Mouse (Mus musculus): ENCODE measurements at regions not wholly inside any gene's neighbourhood (a gene's known extent, or its start where the extent isn't known, plus 50 kb on each side); places are given as distances from the start of the nearest gene placed in this dataset.

DNA sequence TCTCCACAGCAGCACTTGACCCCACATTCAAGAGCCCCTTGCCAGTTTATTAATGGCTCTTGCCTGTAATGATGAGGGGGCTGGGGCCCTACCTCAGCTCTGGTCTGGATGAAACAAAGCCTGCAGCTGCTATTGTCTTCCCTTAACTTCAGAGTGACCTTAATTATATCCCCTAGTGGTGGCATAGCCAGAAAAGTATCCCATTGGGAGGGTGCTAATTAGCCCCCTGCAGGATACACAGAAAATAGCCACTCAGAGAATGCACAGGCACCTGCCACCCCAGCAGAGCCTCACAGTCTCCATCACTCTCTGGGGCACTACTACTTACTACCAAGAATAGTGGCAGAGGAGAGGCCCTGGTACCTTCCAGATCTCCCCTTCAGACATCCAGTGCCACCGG, 150.0 kb downstream of the Zfp706 start:
- TF ChIP-seq CTCF (IDR thresholded peaks at IDR 0.05; ENCODE audit: low read depth) (peak; percentile 24; the same call in 1 of the 2 replicates), EP300 (optimal IDR thresholded peaks at IDR 0.05) (no peak)

Measured in stomach, postnatal 0 days (tissue).